Mouse (Mus musculus): Measurements from ENCODE around the gene Slc22a30. TPM values are rescaled to one million over a fixed set of nuclear protein-coding genes. Genes with fewer than 3 reads are reported as not detected.
"Not testable (repeated sequence)": the region's sequence is repeated elsewhere in the genome, so short reads cannot be mapped to it uniquely, and the experiment has no call there.

Slc22a30 gene
- not detected for total RNA-seq (2021)
- long read RNA-seq, experiment 1, result 0 reads
- long read RNA-seq, experiment 2, result 0 reads

- not testable (repeated sequence) for DNase-seq (ENCODE audit: low spot score in 2 of 2)
Observed at GRCm38 (mm10) chr19:8405011-8405410, at the start of gene Slc22a30. Gene Slc22a30, minus strand, starts transcription at chr19:8405111.

GRCm38 (mm10) chr19:8448321-8448720 lies 43.4 kb upstream of the Slc22a30 start:
- no peak for DNase-seq (ENCODE audit: low spot score in 2 of 2)

GRCm38 (mm10) chr19:8447516-8447915 lies 42.6 kb upstream of the Slc22a30 start:
- no peak for DNase-seq (ENCODE audit: low spot score in 2 of 2)

GRCm38 (mm10) chr19:8431051-8431662 lies 26.2 kb upstream of the Slc22a30 start:
- DNase-seq (ENCODE audit: low spot score in 2 of 2), result no peak

GRCm38 (mm10) chr19:8407290-8408021 lies 2.5 kb upstream of the Slc22a30 start:
- not testable (repeated sequence) for DNase-seq (ENCODE audit: low spot score in 2 of 2)

Other genes starting within 250 kb of the Slc22a30 start
- under 1 TPM in 1 of 2 experiments, not detected in 1; 0.33 TPM for gene Slc22a29, start 186.2 kb downstream of the Slc22a30 start, total RNA-seq (2021)
- gene Slc22a8, start 186.1 kb upstream of the Slc22a30 start, total RNA-seq (2021), result under 1 TPM; 0.16 to 0.33 TPM
- gene Slc22a6, start 212.9 kb upstream of the Slc22a30 start, total RNA-seq (2021), result under 1 TPM in 1 of 2 experiments, not detected in 1; 0.17 TPM

Measured in adrenal gland, adult 18-20 months (tissue).